Mouse (Mus musculus) testis, postnatal 14 days (tissue): ENCODE data around the gene Med7.

Experiments used
- DNase-seq: peaks from one replicate; pipeline ENCODE4 v3.0.0; 2021; ENCODE audit warnings: low spot score

Gene Med7

DNA sequence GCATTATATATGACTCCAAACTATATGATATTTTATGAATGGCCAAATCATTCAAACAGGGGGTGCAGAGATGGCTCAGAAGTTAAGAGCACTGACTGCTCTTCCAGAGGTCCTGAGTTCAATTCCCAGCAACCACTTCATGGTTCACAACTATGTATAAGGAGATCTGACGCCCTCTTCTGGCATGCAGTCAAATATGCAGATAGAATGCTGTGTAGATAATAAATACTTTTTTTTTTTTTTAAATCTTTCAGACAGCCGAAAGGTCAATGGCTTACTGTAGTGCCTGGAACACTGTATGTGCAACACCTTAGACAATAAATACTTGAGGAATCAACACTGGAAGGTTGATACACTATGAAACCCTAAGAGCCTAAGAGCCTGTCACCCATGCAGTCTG, 6.6 kb upstream of the Med7 start:
- no peak for DNase-seq

DNA sequence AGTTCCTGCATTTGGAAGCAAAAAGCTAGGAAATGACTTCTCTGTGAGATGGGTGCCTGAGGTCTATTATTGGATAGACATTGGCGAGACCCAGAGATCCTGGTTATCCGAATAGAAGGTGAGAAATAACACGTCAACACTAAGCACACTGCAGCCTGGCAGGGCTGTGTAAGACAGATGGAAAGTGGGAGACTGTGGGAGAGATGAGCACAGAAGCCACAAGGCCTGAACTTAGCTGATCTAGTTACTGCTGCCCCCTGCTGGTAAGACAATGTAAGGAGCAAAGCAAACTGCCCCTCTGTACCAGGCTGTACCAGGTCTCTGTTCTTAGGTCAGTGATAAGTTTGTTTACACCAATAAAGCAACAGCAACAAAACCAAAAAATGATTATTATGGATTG, 5.6 kb upstream of the Med7 start:
- peak; percentile 58 for DNase-seq

DNA sequence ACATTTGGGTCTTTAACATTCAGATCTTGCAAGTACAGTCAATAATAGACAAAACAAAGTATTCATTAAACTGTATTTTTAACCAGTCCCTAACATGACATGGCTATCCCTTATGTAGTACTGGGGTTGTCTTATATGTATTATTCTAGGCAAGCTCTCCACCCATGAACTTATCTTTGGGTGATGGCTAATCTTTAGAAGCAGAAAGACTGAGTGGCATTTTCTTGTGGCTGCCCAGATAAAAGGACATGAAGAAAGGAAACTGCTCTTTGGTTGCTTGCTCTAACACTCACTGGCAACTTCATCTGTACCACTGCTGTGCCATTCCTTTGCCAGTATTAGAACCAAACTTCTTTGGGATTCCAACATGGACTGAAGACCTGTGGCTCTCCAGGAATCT, 1.4 kb upstream of the Med7 start:
- DNase-seq, result no peak

DNA sequence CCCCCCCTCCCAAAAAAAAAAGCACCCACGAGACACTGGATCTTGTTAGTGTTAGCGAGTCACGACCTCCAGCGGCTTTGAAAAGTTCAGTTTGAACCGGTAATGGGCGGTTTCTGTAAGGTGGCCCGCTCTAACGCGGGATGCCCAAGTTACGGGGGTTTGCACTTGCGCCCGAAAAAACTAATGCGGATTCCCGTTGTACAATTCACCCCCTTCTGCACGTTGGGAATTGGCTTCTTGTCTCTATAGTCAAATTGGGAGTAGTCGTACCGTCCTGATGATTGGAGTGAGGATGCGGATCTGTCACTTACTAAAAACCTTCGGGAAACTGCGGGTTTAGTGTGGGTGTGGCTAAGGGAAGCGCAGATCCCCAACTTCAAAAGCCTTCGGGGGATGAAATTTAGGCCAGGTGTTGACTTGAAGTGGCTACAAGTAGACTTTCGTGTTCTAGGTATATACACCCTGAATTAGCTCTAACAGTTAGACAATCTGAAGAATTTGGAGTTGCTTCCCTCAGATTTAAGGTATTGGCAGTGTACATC, 805 bp downstream of the Med7 start:
- peak; percentile 14 for DNase-seq

DNA sequence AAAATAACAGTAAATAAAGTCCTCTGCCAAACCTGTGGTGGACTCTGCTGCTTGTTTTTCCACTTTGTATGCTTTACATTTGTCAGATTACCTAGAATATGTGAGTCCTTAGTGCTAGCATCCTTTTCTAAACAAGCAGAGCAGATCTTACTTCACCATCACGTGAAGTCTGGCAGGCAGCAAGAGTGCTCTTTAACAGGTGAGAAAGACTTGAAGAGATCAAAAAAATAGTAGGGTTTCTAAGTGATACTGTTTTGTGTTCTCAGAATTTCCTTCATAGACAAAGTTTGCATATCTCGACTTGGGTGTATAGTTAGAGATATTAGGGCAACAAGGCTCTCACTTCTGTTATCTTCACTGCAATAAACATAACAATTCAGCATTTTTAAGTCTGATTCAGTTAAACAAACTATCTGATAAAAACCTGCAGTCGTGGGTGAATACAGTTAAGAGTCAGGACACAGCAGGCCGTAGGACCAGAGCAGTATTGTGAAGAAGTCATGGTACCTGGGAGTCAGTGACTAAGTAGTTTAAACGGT, 2.3 kb downstream of the Med7 start:
- DNase-seq, result no peak

DNA sequence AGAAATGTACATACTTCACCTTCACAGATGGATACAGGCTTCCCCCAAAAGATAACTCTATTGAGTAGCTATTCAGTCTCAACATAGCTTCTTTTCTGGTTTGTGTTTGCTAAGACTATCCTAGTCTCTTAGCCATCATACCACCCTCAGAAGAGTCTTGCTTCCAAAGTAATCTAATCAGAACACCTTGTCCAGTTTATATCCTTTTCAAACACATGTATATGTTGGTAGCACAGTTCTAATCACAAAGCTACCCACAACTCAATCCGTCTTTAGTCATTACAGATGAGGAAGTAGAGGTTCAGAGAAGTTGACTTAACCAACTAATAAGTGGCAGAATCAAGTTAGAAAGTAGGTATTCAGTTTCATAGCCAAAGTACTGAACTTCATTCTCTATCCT, 5.0 kb downstream of the Med7 start:
- DNase-seq, result no peak

DNA sequence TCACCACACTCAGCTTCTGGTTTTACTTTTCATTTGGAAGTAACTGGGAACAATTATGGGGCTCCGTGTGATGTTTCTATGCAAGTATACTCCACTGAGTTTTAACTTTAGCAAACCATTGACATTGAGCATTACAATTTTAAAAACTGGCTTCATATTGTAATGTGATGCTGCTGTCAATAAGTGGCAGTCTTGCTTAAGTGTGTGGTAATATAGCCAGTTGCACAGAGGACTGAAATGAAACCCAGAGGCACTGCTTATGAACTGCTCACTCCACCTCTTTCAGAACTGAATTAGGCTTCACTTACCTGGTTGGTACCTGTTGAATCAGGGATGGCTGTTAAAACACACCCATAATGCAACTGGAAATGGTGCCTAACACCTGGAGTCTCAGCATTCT, 6.4 kb downstream of the Med7 start:
- no peak for DNase-seq

DNA sequence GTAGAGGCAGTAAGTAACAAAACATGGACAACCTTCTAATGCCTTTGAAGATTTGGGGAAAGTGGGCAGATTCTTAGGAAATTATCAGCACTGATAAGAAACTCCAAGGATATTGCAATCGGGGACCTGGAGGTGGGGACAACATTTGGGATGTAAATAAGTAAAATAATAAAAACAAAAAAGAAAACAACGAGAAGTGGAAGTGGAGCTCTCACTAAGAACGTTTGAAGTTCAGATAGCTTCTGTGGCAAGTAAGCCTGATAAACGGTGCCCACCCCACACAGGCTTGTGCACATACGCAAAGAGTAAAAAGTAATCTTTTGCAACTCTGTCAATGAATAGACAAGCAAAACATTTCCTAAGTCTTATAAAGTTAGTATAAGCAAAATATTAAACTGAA, 7.3 kb downstream of the Med7 start:
- no peak for DNase-seq

DNA sequence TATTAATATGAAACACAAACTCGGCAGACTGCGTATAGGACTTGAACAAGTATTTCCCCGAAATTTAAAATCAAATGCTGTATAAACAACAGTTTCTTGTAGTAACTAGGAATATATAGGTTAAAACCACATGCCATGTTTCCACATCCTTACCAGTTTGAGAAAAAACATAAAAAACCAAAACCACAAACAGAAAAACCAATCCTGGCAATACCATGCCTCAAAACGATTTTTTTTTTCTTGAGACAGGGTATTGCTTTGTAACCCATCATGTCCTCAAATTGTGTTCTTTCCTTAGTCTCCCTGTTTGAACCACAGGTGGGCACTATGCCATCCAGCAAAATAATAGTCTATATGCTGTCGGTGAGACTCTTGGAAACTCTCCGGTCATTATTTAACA, 9.4 kb downstream of the Med7 start:
- DNase-seq, result no peak

DNA sequence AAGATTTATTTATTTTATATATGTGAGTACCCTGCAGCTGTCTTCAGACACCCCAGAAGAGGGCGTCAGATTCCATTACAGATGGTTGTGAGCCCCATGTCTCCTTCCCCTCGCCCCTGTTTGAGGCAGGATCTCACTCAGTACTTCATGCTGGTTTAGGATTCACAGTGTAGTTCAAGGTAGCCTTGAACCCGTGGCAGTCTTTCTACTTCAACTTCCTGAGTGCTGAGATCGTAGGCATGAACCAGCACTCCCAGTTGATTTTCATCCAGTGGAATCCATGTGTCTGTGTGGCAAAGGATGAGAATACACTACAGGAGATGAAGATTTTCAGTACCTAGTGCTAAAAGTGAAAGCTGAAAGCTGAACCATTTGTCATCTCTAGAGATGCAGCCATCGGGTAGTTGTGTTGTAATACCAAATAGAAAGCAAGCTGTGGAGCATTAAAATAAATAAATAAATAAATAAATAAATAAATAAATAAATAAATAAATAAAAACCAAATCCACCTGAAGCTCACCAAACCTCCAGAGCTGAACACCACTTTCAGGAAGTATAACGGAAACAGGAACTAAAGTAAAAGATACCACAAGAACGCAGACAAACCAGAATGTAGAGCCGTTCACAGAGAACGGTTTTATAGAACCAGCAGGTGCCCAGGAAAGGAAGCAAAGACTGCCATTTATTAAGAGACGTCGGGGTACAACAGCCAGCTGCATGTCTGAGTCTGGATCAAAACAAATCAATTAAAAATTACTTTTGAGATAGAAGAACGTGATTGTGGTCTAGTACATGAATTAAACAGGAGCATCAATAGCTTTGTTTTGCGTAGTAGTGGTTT, 11.1 kb downstream of the Med7 start:
- no peak for DNase-seq

DNA sequence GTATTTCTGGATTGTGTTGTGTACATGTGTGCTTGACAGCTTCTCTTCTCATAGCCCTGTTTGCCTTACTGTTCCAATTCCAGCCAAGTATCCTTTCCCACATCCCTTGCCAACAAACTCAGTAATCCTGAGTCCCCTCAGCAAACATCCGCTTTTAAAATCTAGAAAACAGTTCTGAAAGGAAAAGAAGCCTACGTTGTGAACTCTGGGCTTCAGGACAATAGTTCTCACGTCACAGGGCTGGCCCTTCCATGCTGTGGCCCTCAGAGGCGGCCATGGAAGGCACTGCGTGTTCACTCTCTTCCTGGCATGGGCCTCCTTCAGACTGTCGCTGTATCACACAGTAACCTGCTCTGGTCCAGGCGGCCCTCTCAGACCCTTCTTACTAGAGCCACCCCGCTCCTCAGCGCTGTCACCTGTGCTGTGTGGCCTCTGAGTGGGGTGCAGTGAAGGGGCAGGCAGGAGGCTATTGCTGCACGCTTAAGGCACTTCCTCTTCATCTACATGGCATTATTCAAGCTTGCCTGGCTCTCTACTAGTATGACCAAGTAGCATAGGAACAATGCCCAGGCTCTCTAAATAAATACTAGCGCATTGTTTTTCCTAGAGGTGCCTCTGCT, 12.8 kb downstream of the Med7 start:
- DNase-seq, result no peak

DNA sequence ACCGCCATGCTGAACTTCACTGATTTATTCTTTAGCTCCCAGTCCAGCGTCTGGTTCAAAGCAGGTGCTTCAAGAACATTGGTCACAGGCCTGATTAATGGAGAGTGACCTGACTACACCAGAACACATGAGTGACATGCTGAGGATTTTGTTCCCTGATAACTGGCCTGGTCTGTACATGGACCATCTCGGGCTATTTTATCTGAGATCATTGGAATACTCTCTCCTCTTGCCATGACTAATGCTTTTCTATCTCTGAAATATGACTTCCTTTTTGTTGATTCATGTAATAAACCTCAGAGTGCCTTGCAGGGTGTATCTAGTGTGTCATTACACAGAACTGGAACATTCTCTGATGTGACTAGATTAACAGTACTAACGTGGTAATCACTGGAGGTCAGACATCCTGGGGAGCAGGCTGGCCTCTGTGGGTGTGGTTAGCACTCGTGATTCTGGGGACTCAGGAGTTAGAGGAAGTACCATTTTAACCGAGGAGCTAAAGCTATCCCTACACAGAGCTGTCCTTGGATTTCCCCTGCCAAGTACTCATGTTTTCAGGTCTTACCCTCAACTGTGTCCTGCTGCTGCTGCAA, 17.8 kb downstream of the Med7 start, which contains the start of gene Havcr2:
TSS of gene Havcr2 (plus strand) at position 483 of the 593 bp plus-strand sequence.
- DNase-seq, result no peak

DNA sequence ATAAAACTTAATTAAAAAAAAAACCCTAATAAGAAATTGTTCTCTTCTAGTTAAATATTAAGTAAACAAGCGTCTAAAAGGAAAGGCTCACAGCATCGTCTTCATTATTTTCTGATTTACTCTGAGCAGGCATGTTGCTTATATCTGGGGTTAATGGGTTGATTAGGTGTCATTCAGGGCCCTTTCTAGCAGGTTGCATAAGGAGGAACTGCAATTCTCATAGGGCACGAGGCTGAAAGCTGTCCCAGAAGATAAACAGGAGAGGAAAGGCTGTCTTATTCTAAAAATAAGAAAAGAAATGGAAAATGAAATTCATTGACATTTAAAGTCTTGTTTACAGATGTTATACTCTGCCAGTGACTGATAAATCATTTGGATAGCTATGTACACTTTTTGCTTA, 23.2 kb downstream of the Med7 start:
- no peak for DNase-seq

DNA sequence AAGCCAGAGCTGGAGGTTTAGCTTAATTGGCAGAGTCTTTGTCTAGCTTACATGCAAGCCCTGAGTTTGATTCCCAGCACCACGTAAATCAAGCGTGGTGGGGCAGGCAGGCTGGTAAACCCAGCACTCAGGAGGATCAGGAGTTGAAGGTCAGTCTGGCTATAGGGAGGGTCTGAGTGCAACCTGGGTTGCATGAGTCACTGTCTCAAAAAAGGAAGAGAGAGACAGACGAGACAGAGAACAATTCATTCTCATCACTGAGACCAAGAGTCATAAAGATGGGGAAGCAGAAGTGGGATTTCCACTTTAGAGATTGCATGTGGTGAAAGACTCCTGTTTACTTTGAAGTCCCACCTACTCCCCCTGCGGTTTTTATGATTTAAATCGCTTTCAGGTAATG, 24.6 kb downstream of the Med7 start:
- DNase-seq, result no peak

DNA sequence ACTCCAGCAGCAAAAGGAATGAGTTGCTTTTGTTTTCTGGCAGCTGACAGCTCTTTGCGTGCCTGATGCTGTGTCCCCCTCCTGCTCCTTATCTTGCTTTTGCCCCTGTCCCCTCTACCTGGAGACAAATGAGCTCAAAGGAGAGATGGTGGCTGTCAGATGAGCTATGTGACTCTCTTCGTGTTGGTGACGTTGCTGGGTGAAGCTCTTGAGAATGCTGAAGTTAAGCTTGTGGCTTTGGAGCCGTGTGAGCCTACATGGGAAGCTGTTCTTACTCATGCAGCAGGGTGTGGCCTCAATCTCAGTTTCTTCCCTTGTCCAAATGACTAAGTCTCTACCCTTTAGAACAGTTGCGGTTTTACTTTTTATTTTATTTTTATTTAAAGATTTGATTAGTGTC, 25.2 kb downstream of the Med7 start:
- no peak for DNase-seq

DNA sequence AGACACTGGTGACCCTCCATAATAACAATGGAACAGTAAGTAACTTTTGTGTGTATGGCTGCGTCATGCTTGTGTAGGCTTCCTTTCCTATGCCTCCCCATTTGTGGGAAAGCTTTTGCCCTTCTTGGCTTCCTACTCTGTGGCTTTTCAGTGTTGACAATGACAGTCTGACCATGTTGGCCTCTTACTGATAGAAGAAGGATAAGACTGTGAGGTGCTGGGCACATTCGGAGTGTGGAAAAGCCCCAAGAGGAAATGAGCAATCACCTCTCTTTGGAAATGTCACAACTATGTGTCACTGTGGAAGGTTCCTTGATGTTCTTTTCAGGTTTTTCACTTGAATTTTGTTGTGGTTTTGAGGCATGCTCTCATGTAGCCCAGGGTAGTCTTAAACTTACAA, 30.2 kb downstream of the Med7 start:
- DNase-seq, result no peak

DNA sequence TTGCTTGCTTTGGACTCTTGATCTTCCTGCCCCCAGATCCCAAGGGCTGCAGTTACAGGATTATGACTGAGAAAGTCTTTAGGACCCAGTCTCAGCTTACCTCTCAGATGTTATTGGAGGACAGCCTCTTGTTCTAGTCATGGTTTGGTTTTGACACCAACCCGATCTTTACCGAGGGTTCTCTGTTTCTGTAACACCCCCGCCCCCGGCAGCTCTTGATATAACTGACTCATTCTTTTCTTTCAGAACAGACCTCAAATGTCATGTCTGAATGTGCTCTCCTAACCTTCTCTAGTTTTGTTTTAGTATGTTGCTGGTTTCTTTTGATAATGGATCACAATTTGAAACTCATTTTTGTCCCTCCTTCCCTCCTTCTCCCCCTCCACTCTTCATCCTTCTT, 37.5 kb downstream of the Med7 start:
- DNase-seq, result no peak

DNA sequence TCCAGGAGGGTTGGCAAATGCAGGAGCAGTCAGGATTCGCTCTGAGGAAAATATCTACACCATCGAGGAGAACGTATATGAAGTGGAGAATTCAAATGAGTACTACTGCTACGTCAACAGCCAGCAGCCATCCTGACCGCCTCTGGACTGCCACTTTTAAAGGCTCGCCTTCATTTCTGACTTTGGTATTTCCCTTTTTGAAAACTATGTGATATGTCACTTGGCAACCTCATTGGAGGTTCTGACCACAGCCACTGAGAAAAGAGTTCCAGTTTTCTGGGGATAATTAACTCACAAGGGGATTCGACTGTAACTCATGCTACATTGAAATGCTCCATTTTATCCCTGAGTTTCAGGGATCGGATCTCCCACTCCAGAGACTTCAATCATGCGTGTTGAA, 42.6 kb downstream of the Med7 start:
- no peak for DNase-seq

DNA sequence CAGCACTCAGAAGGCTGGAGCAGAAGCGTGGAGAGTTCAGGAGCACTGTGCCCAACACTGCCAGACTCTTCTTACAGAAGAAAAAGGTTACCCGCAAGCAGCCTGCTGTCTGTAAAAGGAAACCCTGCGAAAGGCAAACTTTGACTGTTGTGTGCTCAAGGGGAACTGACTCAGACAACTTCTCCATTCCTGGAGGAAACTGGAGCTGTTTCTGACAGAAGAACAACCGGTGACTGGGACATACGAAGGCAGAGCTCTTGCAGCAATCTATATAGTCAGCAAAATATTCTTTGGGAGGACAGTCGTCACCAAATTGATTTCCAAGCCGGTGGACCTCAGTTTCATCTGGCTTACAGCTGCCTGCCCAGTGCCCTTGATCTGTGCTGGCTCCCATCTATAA, 43.8 kb downstream of the Med7 start:
- DNase-seq, result no peak

DNA sequence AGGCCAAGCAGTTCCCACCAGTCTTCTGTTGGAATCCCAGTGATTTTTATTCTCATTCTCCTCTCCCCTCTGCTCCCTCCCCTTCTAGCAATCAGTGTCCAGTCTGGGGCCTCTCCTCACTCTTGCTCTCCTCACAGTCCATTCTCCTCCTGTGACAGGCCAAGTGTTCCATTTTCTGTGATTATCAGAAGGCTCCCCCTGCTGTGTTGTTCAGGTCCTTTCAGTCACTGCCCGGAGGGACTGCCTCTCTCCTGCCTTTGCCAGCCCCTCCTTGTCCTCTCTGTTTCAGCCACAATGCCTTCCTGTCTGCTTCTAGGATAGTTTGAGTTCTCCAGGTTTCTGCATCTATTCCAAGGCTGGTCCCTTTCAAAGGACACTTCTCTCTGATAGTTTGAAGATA, 51.5 kb downstream of the Med7 start:
- no peak for DNase-seq

DNA sequence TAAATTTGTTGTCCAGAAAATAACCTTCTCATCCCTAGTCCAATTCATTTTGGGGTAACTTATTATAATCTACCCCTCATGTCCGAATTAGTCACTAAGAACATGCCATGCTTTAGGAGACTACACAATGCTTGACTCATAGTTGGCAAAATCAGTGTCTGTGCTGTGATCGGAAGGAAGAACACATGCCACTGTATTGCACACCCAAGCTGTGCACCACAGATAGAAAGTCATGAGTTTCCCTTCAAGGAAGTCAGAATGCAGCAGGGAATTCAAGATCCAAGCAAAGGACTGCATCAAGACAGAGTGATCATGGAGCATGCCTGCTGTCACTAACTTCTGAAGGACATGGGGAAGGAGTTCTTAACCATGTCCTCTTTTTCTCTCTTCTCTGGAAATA, 51.9 kb downstream of the Med7 start:
- no peak for DNase-seq
